Mouse (Mus musculus) kidney, adult 2 months (tissue): Measurements from ENCODE around the gene Acbd4.

ENCODE experiments used
- CTCF ChIP-seq: fragments of 200-500 bp; conservative IDR thresholded peaks from 2 replicates; pipeline ENCODE4 v1.5.1; 2011; ENCODE audit warnings: low read depth, mild to moderate bottlenecking, control low read depth, low read length, moderate library complexity, mixed read lengths; ENCODE audit not compliant: insufficient read depth, insufficient read length
- POLR2A ChIP-seq: fragments of 200-500 bp; IDR thresholded peaks from one replicate; pipeline ENCODE4 v1.6.1; 2011; ENCODE audit warnings: low read depth, low read length, control low read depth

DNA sequence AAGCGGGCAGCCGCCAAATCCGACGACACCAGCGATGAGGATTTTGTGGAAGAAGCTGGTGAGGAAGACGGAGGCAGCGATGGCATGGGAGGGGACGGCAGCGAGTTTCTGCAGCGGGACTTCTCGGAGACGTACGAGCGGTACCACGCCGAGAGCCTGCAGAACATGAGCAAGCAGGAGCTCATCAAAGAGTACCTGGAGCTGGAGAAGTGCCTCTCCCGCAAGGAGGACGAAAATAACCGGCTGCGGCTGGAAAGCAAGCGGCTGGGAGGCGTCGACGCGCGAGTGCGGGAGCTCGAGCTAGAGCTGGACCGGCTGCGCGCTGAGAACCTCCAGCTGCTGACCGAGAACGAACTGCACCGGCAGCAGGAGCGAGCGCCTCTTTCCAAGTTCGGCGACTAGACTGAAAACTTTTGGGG, 16.1 kb downstream of the Acbd4 start:
- TF ChIP-seq POLR2A, result no peak
- TF ChIP-seq CTCF, result no peak
